Mouse (Mus musculus) small intestine, adult 2 months (tissue): ENCODE measurements around the gene D930048N14Rik.

Experiments
- CTCF ChIP-seq: fragments of 200-500 bp; IDR thresholded peaks from 2 replicates; pipeline ENCODE4 v1.5.1; 2012; ENCODE audit warnings: low read depth, mild to moderate bottlenecking, control low read depth, inconsistent platforms, low read length, moderate library complexity, mixed read lengths; ENCODE audit not compliant: insufficient replicate concordance, insufficient read length; ENCODE audit errors: extremely low read depth
- POLR2A ChIP-seq: fragments of 200-500 bp; IDR thresholded peaks from 2 replicates; pipeline ENCODE4 v1.6.1; 2012; ENCODE audit warnings: low read depth, mild to moderate bottlenecking, control low read depth, inconsistent platforms, low read length, moderate library complexity

- TF ChIP-seq CTCF (no peak), POLR2A (peak; percentile 72)
These were observed 44.9 kb upstream of the D930048N14Rik start for GRCm38 (mm10) chr11:51605602-51606446.
